Mouse (Mus musculus) lung, postnatal 0 days (tissue): ENCODE data around the gene Flad1.
A peak's percentile ranks its signal among the peaks of the same experiment; 100 is the strongest.

Experiments
- CTCF ChIP-seq: IDR thresholded peaks from 2 replicates; pipeline ENCODE4 v1.5.1; 2016; ENCODE audit warnings: antibody characterized with exemption, mild to moderate bottlenecking
- EP300 ChIP-seq: IDR thresholded peaks from 2 replicates; pipeline ENCODE4 v1.6.1; 2016; ENCODE audit warnings: antibody characterized with exemption, mild to moderate bottlenecking, control low read depth

DNA sequence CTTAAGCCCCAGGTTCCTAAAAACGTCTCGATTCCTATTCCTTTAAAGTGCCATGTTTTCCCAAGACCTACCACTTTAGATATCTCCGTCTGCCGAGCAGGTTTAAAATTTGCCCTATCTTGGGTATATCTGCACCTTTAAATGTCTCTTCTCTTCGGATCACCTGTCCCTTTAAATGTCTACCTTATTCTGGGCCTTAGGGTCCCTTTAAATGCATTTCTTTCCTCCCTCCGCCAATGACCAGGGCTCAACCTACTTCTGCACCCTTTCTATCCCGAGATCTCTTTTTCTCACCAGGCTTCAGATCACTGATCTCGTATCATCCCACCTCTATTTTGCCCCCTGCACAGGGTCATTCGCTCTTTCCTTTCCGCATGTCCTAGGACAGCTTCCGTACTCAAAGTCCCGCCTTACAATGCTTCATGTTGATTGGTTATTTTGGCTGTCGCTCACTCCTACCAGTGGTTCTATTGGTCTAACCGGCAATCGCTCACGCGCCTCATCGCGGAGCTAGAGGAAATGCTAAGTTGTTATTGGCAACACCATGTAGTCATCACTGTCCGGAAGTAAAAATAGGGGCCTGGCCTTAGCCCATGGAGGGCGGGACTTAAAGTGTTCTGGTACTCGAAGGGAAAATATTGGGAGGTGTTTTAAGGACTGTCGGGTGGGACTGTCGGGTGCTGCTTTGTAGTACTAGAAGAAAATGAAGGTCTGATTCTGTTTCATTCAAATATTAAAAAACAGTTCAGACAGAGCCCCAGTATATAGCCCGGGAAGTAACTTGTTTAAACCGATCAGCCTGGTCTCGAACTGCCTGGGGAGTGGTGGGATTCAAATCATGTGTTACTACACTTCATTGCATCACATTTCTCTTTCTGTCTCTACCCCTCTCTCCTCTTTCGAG, at the start of gene Flad1:
- TF ChIP-seq CTCF: no peak
- TF ChIP-seq EP300: peak; percentile 95
